Mouse (Mus musculus) midbrain, embryonic 16.5 days (tissue): Measurements from ENCODE around the gene Tnfsf12. TPM values are rescaled to one million over a fixed set of nuclear protein-coding genes. Genes with fewer than 3 reads are reported as not detected.
"Not testable (repeated sequence)": the region's sequence is repeated elsewhere in the genome, so short reads cannot be mapped to it uniquely, and the experiment has no call there.

Experiments
- ATAC-seq: fragments of 200-750 bp; cut with Nextera tagmentation; 2 replicates; pipeline ENCODE4 v1.8.0; 2017; ENCODE audit warnings: moderate TSS enrichment
- H3K27ac ChIP-seq: fragments of 300-500 bp; sonication (generic); 2 replicates; pipeline ENCODE4 v1.5.1; 2014; ENCODE audit warnings: mild to moderate bottlenecking, low read length, mixed read lengths
- H3K27me3 ChIP-seq: fragments of 300-500 bp; sonication (generic); 2 replicates; pipeline ENCODE4 v1.6.1; 2014; ENCODE audit warnings: low read depth, low read length, mixed read lengths; ENCODE audit not compliant: control insufficient read depth, insufficient read depth
- H3K36me3 ChIP-seq: fragments of 300-500 bp; sonication (generic); 2 replicates; pipeline ENCODE4 v1.6.1; 2014; ENCODE audit warnings: mild to moderate bottlenecking, low read length, moderate library complexity, mixed read lengths; ENCODE audit not compliant: control insufficient read depth, insufficient read depth
- H3K4me1 ChIP-seq: fragments of 300-500 bp; sonication (generic); 2 replicates; pipeline ENCODE4 v1.6.1; 2014; ENCODE audit warnings: mild to moderate bottlenecking, low read length, mixed read lengths; ENCODE audit not compliant: control insufficient read depth, insufficient read depth
- H3K4me2 ChIP-seq: fragments of 300-500 bp; sonication (generic); 2 replicates; pipeline ENCODE4 v1.6.1; 2014; ENCODE audit warnings: mild to moderate bottlenecking, low read length, mixed read lengths
- H3K4me3 ChIP-seq: fragments of 300-500 bp; sonication (generic); 2 replicates; pipeline ENCODE4 v1.5.1; 2014; ENCODE audit warnings: low read depth, mild to moderate bottlenecking, low read length, moderate library complexity, mixed read lengths
- H3K9ac ChIP-seq: fragments of 300-500 bp; sonication (generic); 2 replicates; pipeline ENCODE4 v1.6.1; 2014; ENCODE audit warnings: low read depth, low read length, mixed read lengths
- H3K9me3 ChIP-seq: fragments of 300-500 bp; sonication (generic); replicated peaks from 2 replicates; pipeline ENCODE4 v1.6.1; 2014; ENCODE audit warnings: mild to moderate bottlenecking, low read length, mixed read lengths; ENCODE audit not compliant: control insufficient read depth, poor library complexity, severe bottlenecking
- WGBS: fragments of 180-500 bp; shearing (Covaris S2); extraction: QIAGEN DNeasy Blood & Tissue Kit; methylation state at CpG from one replicate; pipeline ENCODE4 v1.1.7; 2014; 5-methylcytosine and 5-hydroxymethylcytosine counted together
- polyA plus RNA-seq: library from polyadenylated mRNA; unstranded; fragments of >200 nt; fragmentation: Nextera tagmentation; extraction: Ambion mirVana; gene quantifications from 2 replicates; pipeline ENCODE4 v1.2.1, GENCODE M21; 2015

The Tnfsf12 gene
- polyA plus RNA-seq, 1 experiment from 2014 or later: 3.0 TPM

GRCm38 (mm10) chr11:69707873-69708381 lies 12.3 kb upstream of the Tnfsf12 start:
- Histone ChIP-seq H3K9me3 (no peaks in the 10 kb centered on the region), H3K9ac (no peak overlapping the region), H3K4me3 (no peak overlapping the region), H3K4me2 (no peak overlapping the region), H3K27ac (no peak overlapping the region), H3K36me3 (no peaks in the 10 kb centered on the region), H3K27me3 (no peaks in the 10 kb centered on the region), H3K4me1 (no peaks in the 10 kb centered on the region)
- WGBS: 84% methylated on average over 4 of the region's 4 CpGs
- ATAC-seq: no peak

GRCm38 (mm10) chr11:69707480-69707847 lies 11.8 kb upstream of the Tnfsf12 start:
- no peak overlapping the region for H3K27ac ChIP-seq
- H3K4me2 ChIP-seq: no peak overlapping the region
- 88% methylated on average over 4 of the region's 4 CpGs for WGBS
- no peaks in the 10 kb centered on the region for H3K27me3 ChIP-seq
- H3K4me3 ChIP-seq: no peak overlapping the region
- no peaks in the 10 kb centered on the region for H3K4me1 ChIP-seq
- no peak overlapping the region for H3K9ac ChIP-seq
- ATAC-seq: no peak
- no peaks in the 10 kb centered on the region for H3K9me3 ChIP-seq
- H3K36me3 ChIP-seq: no peaks in the 10 kb centered on the region

- no peak overlapping the region for H3K27ac ChIP-seq
- no peak for ATAC-seq
- no peak overlapping the region for H3K4me3 ChIP-seq
- H3K36me3 ChIP-seq: no peaks in the 10 kb centered on the region
- 51% methylated on average over 6 of the region's 6 CpGs for WGBS
- H3K9ac ChIP-seq: no peak overlapping the region
- H3K9me3 ChIP-seq: no peaks in the 10 kb centered on the region
- H3K4me2 ChIP-seq: no peak overlapping the region
- no peaks in the 10 kb centered on the region for H3K27me3 ChIP-seq
- no peaks in the 10 kb centered on the region for H3K4me1 ChIP-seq
Measured at GRCm38 (mm10) chr11:69706775-69707479, 11.3 kb upstream of the Tnfsf12 start.

- H3K9me3 ChIP-seq: no peaks in the 10 kb centered on the region
- no peaks in the 10 kb centered on the region for H3K4me1 ChIP-seq
- 59% methylated on average over 2 of the region's 2 CpGs for WGBS
- H3K27me3 ChIP-seq: no peaks in the 10 kb centered on the region
- no peak for ATAC-seq
- no peak overlapping the region for H3K4me3 ChIP-seq
- no peaks in the 10 kb centered on the region for H3K36me3 ChIP-seq
- no peak overlapping the region for H3K9ac ChIP-seq
- H3K27ac ChIP-seq: no peak overlapping the region
- H3K4me2 ChIP-seq: no peak overlapping the region
Measured at GRCm38 (mm10) chr11:69704613-69705010, 9.0 kb upstream of the Tnfsf12 start.

GRCm38 (mm10) chr11:69703814-69704612 lies 8.4 kb upstream of the Tnfsf12 start:
- H3K4me2 ChIP-seq: no peak overlapping the region
- H3K27ac ChIP-seq: no peak overlapping the region
- no peak for ATAC-seq
- H3K27me3 ChIP-seq: no peaks in the 10 kb centered on the region
- H3K9ac ChIP-seq: no peak overlapping the region
- no peaks in the 10 kb centered on the region for H3K36me3 ChIP-seq
- no peak overlapping the region for H3K4me3 ChIP-seq
- H3K4me1 ChIP-seq: no peaks in the 10 kb centered on the region
- no peaks in the 10 kb centered on the region for H3K9me3 ChIP-seq
- 70% methylated on average over 8 of the region's 8 CpGs for WGBS

GRCm38 (mm10) chr11:69703381-69703780 lies 7.7 kb upstream of the Tnfsf12 start:
- H3K27me3 ChIP-seq, H3K4me2 ChIP-seq, H3K9ac ChIP-seq, H3K27ac ChIP-seq, H3K4me1 ChIP-seq, H3K9me3 ChIP-seq, ATAC-seq, H3K36me3 ChIP-seq, H3K4me3 ChIP-seq: not testable (repeated sequence)
- WGBS: 73% methylated on average over 2 of the region's 3 CpGs

- 96% methylated on average over 10 of the region's 10 CpGs for WGBS
- not testable (repeated sequence) for H3K4me1 ChIP-seq, H3K36me3 ChIP-seq, H3K4me2 ChIP-seq, H3K27me3 ChIP-seq, H3K27ac ChIP-seq, H3K9ac ChIP-seq, H3K4me3 ChIP-seq, H3K9me3 ChIP-seq, ATAC-seq
Measured at GRCm38 (mm10) chr11:69702886-69703285, 7.2 kb upstream of the Tnfsf12 start.

- no peaks in the 10 kb centered on the region for H3K9me3 ChIP-seq
- peaks cover 14% of the 10 kb centered on the region for H3K4me1 ChIP-seq
- no peak overlapping the region for H3K9ac ChIP-seq
- 90% methylated on average over 1 of the region's 1 CpGs for WGBS
- no peak overlapping the region for H3K4me3 ChIP-seq
- ATAC-seq: no peak
- H3K4me2 ChIP-seq: no peak overlapping the region
- no peak overlapping the region for H3K27ac ChIP-seq
- H3K36me3 ChIP-seq: no peaks in the 10 kb centered on the region
- no peaks in the 10 kb centered on the region for H3K27me3 ChIP-seq
Measured at GRCm38 (mm10) chr11:69699595-69699994, 3.9 kb upstream of the Tnfsf12 start.

- Histone ChIP-seq H3K4me2 (no peak overlapping the region), H3K27ac (no peak overlapping the region), H3K4me3 (no peak overlapping the region), H3K4me1 (peaks cover 14% of the 10 kb centered on the region), H3K9ac (no peak overlapping the region), H3K36me3 (no peaks in the 10 kb centered on the region), H3K27me3 (no peaks in the 10 kb centered on the region), H3K9me3 (no peaks in the 10 kb centered on the region)
- no peak for ATAC-seq
- WGBS: 67% methylated on average over 5 of the region's 5 CpGs
Measured at GRCm38 (mm10) chr11:69698574-69698973, 2.9 kb upstream of the Tnfsf12 start.
